Mouse (Mus musculus) stomach, embryonic 16.5 days (tissue): ENCODE results near the gene Stxbp3. TPM values are rescaled to one million over a fixed set of nuclear protein-coding genes. Genes with fewer than 3 reads are reported as not detected.
"Not testable (repeated sequence)": the region's sequence is repeated elsewhere in the genome, so short reads cannot be mapped to it uniquely, and the experiment has no call there.

Experiments
- ATAC-seq: fragments of 200-750 bp; cut with Nextera tagmentation; 2 replicates; pipeline ENCODE4 v1.8.0; 2017; ENCODE audit warnings: moderate number of reproducible peaks, moderate TSS enrichment; ENCODE audit not compliant: insufficient read depth, low FRiP score
- H3K27ac ChIP-seq: fragments of 300-500 bp; sonication (generic); 2 replicates; pipeline ENCODE4 v1.5.1; 2014; ENCODE audit warnings: low read length
- H3K27me3 ChIP-seq: fragments of 300-500 bp; sonication (generic); 2 replicates; pipeline ENCODE4 v1.6.1; 2014; ENCODE audit warnings: low read length, control low read depth, mixed read lengths; ENCODE audit not compliant: control insufficient read depth, insufficient read depth
- H3K36me3 ChIP-seq: fragments of 300-500 bp; sonication (generic); 2 replicates; pipeline ENCODE4 v1.6.1; 2014; ENCODE audit warnings: low read length; ENCODE audit not compliant: control insufficient read depth, insufficient read depth
- H3K4me1 ChIP-seq: fragments of 300-500 bp; sonication (generic); 2 replicates; pipeline ENCODE4 v1.6.1; 2014; ENCODE audit warnings: low read length, control low read depth, mixed read lengths; ENCODE audit not compliant: control insufficient read depth, insufficient read depth
- H3K4me2 ChIP-seq: fragments of 300-500 bp; sonication (generic); 2 replicates; pipeline ENCODE4 v1.6.1; 2014; ENCODE audit warnings: low read depth, low read length, mixed read lengths
- H3K4me3 ChIP-seq: fragments of 300-500 bp; sonication (generic); replicated peaks from 2 replicates; pipeline ENCODE4 v1.5.1; 2014; ENCODE audit warnings: mild to moderate bottlenecking, low read length
- H3K9ac ChIP-seq: fragments of 300-500 bp; sonication (generic); 2 replicates; pipeline ENCODE4 v1.6.1; 2014; ENCODE audit warnings: low read length
- H3K9me3 ChIP-seq: fragments of 300-500 bp; sonication (generic); replicated peaks from 2 replicates; pipeline ENCODE4 v1.6.1; 2016; ENCODE audit warnings: low read length, control low read depth; ENCODE audit not compliant: control insufficient read depth
- WGBS: fragments of 180-500 bp; shearing (Covaris S2); extraction: QIAGEN DNeasy Blood & Tissue Kit; methylation state at CpG from one replicate; pipeline ENCODE4 v1.1.7; 2014; 5-methylcytosine and 5-hydroxymethylcytosine counted together
- polyA plus RNA-seq: library from polyadenylated mRNA; unstranded; fragments of >200 nt; fragmentation: Nextera tagmentation; extraction: Ambion mirVana; gene quantifications from 2 replicates; pipeline ENCODE4 v1.2.1, GENCODE M21; 2015

The Stxbp3 gene
- 44.6 and 51.0 TPM in 2 replicates for polyA plus RNA-seq

DNA sequence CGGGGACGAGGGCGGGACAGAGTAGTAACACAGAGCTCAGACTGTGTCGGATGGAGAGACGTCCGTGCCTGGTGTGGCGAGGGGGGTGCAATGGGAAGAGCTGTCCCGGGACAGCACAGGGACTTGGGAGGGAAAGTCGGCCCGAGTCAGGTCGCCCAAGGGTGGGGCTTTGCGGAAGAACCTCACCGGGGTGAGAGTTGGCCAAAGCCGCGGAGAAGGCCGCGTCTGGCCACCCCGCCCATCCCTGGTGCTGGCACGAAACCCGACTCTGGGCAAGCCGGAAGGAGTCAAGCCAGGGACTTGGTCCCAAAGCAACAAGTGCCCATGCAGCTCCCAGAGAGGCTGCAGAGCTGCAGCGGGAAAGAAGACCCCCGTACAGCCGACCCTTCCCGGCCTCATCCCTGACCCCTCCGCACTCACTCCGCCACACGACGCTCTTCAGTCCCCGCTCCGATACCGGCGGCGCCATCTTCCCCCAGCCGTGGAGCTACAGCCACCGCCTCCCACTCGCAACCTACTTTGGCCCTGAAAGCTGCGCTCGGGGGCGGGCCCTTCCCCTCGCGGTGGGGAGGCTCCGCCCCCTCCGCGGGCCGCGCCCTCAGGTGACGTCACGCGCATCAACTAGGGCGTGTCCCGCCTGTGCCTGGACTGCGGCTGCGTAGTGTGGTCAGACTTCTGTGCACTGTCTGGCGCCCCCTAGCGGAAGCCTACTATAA is at the start of gene Stxbp3:
Gene Stxbp3 (minus strand): TSS at position 527 of the 716 bp plus-strand sequence.
- Histone ChIP-seq H3K9me3 (no peaks in the 10 kb centered on the region), H3K27me3 (no peaks in the 10 kb centered on the region), H3K36me3 (0 out of 2 replicates have a peak, but pooled peaks cover 5% of the 10 kb centered on the region), H3K4me1 (peaks cover 18% of the 10 kb centered on the region), H3K4me3 (peak within 1 kb of the TSS; percentile 83), H3K27ac (peak within 1 kb of the TSS; percentile 93), H3K4me2 (peak within 1 kb of the TSS; percentile 65), H3K9ac (peak within 1 kb of the TSS; percentile 86)
- under 1% methylated on average over 56 of the region's 56 CpGs for WGBS
- peak; percentile 99 for ATAC-seq

DNA sequence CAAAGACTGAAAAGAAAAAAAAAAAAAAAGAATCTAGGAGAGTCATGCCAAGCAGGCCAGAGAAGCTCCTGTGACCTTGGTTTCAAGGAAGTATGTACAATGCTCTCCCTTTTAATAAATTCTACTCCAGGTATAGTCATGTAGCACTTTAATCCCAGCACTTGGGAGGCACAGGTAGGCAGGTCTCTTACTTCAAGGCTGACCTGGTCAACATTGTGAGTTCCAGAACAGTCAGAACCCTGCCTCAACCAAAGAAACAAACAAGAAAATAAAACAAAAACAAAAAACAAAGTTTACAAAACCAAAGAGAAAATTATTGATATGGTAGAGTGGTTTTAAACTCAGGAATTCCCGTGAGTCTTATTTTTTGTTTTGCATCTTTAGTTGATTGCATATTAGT is 49.6 kb upstream of the Stxbp3 start, which contains the start of gene Fndc7:
Gene Fndc7 (minus strand): TSS at position 101 of the 400 bp plus-strand sequence.
- Histone ChIP-seq H3K27ac (no peak within 1 kb of the TSS), H3K4me2 (no peak within 1 kb of the TSS), H3K9me3 (no peaks in the 10 kb centered on the region), H3K4me1 (peaks cover 5% of the 10 kb centered on the region), H3K4me3 (no peak within 1 kb of the TSS), H3K27me3 (no peaks in the 10 kb centered on the region), H3K36me3 (no peaks in the 10 kb centered on the region), H3K9ac (no peak within 1 kb of the TSS)
- no peak for ATAC-seq
- 91% methylated on average over 1 of the region's 1 CpGs for WGBS

DNA sequence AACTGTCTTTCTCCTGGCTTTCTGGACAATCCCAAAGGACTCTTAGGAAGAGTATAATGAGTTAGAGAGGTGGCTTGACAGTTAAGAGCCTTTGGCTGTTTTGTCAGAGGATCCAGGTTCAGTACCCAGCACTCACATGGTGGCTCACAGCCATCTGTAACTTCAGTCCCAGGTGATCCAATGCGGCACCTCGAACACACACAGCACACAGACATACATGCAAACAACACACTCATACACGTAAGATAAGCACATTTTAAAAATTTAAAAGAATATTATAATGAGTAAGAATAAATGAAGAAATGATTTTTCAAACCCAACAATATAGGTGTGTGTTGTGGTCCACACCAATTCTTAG is 47.3 kb upstream of the Stxbp3 start:
- H3K4me2 ChIP-seq: no peak overlapping the region
- peaks cover 5% of the 10 kb centered on the region for H3K4me1 ChIP-seq
- H3K9ac ChIP-seq: no peak overlapping the region
- H3K27ac ChIP-seq: no peak overlapping the region
- 87% methylated on average over 3 of the region's 3 CpGs for WGBS
- H3K4me3 ChIP-seq: no peak overlapping the region
- no peaks in the 10 kb centered on the region for H3K36me3 ChIP-seq
- H3K27me3 ChIP-seq: no peaks in the 10 kb centered on the region
- no peak for ATAC-seq
- no peaks in the 10 kb centered on the region for H3K9me3 ChIP-seq

DNA sequence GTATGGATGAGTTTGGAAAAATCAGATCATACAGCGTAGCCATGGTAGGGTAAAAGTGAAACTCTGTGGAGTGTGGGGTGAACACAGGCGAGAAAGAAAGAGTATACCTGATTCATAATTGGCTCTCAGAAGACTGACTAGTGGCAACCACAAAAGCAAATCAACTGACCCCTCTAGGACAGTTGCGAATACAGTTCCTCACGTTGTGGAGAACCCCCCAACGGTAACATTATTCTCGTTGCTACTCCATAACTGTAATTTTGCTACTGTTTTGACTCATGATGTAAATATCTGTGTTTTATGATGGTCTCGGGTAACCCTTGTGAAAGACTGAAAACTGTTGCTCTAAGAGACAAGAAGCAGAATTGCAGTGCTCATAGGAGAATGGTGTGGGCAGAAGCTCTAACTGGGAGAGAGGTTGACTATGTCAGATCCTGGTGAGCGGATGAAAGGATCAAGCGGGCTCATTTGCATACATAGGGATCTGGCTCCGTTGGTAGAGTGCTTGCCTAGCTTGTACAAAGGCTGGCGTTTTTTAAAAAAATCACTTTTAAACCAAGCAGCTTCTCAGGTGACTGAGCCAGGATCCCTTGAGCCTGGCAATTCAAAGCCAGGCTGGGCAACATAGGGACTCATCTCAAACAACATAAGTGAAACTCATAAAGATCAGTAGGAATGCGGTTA is 46.8 kb upstream of the Stxbp3 start:
- no peak for ATAC-seq
- WGBS: 63% methylated on average over 12 of the region's 12 CpGs
- H3K4me3 ChIP-seq: no peak overlapping the region

DNA sequence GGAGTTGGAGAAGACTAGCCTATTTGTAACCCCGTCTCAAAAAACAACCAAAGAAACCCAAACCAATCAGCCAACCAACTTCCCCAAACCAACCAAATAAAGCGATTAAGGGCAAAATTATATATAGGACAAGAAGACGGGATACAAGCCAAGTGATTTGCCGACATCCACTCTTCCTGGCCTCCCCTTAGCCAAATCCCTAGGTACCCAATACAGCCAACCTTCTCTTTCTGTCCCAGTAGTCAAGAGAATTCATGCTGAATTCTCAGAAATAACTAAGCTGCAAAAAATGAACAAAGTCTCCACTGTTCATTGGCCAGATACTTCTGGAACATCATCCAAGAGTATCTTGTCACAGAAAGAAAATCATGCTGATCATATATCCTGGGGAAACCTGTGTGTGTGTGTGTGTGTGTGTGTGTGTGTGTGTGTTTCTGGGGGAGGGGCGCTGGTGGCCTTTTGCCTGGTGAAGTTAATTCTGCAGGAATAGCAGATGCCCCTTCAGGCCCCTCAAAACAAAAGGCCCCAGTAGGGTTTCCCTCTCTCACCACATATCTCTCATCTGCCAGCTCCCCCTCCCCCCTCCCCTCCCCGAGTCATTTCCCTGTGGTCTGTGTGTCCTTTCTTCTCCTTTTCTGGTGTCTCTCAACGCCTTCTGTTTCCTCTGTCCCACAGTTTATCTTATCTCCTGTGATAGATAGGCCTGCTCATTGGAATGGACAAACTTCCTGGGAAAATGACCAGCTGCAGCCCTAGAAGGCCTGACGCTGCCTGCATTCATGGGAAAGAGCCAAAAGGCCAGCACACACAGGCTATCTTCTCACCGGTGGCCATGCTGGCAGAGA is 45.6 kb upstream of the Stxbp3 start:
- WGBS: 42% methylated on average over 9 of the region's 9 CpGs
- Histone ChIP-seq H3K36me3 (no peaks in the 10 kb centered on the region), H3K4me2 (no peak overlapping the region), H3K4me1 (peaks cover 16% of the 10 kb centered on the region), H3K9me3 (no peaks in the 10 kb centered on the region), H3K9ac (no peak overlapping the region), H3K27ac (peak overlapping the region; percentile 7), H3K4me3 (no peak overlapping the region), H3K27me3 (no peaks in the 10 kb centered on the region)
- 0 out of 2 replicates have a peak, but pooled peaks have one; percentile 37 for ATAC-seq

More for the DNA sequence above, 46.8 kb upstream of the Stxbp3 start:
- Histone ChIP-seq H3K4me1 (peaks cover 5% of the 10 kb centered on the region), H3K27ac (no peak overlapping the region), H3K9ac (no peak overlapping the region), H3K27me3 (no peaks in the 10 kb centered on the region), H3K36me3 (no peaks in the 10 kb centered on the region), H3K9me3 (no peaks in the 10 kb centered on the region), H3K4me2 (no peak overlapping the region)

DNA sequence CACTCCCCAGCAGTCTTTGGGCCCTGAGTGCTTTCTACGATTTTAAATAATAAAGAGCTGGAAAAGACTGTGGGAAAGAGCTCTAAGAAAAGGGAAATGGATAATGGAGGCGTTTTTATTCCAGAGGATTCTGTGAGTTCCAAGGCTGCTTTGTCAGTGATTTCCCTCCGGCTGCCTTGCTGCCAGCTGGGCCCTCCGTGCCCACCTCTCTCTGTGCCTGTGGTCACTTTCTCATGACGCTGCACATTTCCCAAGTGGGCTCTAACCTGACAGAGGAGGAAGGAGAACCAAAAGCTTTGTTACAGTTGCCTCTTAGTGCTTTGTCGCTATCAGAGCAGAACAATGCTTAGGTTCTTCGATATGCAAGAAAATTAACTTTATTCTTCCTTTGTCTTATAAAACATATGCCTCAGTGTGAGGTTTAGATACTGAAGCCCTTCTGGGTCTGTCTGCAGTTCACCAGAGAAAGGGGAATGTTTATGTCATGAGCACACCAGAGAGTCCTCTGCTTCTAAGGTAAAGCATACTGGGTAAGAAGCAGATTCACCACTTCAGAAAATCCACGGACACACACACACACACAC is 44.5 kb upstream of the Stxbp3 start:
- no peak overlapping the region for H3K27ac ChIP-seq
- no peaks in the 10 kb centered on the region for H3K36me3 ChIP-seq
- ATAC-seq: no peak
- 70% methylated on average over 8 of the region's 8 CpGs for WGBS
- H3K9ac ChIP-seq: no peak overlapping the region
- no peak overlapping the region for H3K4me2 ChIP-seq
- no peaks in the 10 kb centered on the region for H3K9me3 ChIP-seq
- H3K4me3 ChIP-seq: no peak overlapping the region
- peaks cover 21% of the 10 kb centered on the region for H3K4me1 ChIP-seq
- H3K27me3 ChIP-seq: no peaks in the 10 kb centered on the region

DNA sequence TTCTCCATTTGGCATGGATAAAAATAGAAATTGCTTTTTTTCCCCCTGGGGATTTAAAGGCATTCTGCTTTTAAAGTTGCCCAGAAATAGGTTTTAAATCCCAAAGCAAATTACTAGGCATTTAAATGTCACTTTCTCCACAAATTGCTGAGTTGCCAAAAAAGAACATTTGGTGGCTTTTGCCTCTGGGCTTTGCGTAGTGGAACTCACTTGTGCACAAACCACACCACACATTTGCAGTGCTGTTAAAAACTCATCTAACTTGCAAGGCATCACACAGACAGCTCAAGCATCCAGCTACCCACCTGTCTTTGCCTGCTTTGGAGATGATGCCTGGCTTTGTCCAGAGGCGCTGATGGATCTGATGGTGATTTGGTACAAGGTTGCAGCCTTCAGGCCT is 42.7 kb upstream of the Stxbp3 start:
- ATAC-seq: no peak
- Histone ChIP-seq H3K27me3 (no peaks in the 10 kb centered on the region), H3K9ac (no peak overlapping the region), H3K9me3 (no peaks in the 10 kb centered on the region), H3K27ac (no peak overlapping the region), H3K4me1 (peaks cover 24% of the 10 kb centered on the region), H3K4me2 (no peak overlapping the region), H3K36me3 (no peaks in the 10 kb centered on the region), H3K4me3 (no peak overlapping the region)
- 91% methylated on average over 2 of the region's 2 CpGs for WGBS

DNA sequence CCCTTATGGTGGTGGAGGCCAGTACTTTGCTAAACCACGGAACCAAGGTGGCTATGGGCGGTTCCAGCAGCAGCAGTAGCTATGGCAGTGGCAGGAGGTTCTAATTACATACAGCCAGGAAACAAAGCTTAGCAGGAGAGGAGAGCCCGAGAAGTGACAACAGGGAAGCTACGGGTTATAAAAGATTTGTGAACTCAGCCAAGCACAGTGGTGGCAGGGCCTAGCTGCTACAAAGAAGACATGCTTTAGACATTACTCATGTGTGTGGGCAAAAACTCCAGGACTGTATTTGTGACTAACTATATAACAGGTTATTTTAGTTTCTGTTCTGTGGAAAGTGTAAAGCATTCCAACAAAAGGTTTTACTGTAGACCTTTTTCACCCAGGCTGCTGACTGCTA is 41.5 kb upstream of the Stxbp3 start:
- peaks cover 24% of the 10 kb centered on the region for H3K4me1 ChIP-seq
- not testable (repeated sequence) for H3K27me3 ChIP-seq, H3K4me2 ChIP-seq, H3K36me3 ChIP-seq, H3K9ac ChIP-seq, ATAC-seq, H3K9me3 ChIP-seq, H3K4me3 ChIP-seq
- 40% methylated on average over 4 of the region's 4 CpGs for WGBS
- H3K27ac ChIP-seq: peak overlapping the region; percentile 76
